Mouse (Mus musculus): ENCODE results near the gene Herc1. TPM values are rescaled to one million over a fixed set of nuclear protein-coding genes. Genes with fewer than 3 reads are reported as not detected.

Herc1 gene
- total RNA-seq, 2 experiments from 2014 or later: 35.1 to 35.4 TPM

DNA sequence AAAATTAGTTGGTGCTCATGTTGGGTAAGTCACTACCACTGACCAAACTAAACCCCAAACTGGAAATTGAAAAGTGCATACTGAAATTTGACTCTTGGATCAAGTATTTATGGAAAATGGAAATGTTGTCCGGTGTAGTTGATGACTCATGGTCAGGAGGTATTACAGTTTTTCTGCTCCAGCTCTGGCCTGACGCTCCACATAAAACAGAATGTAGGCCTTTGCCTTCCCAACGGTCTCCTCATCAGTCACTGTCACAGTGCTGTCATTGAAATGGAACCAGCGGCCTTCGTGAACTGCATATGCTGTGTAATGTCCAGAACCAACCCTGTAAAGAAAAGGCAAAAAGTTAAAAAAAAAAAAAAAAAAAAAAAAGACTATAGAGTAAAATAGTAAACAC is 168.0 kb downstream of the Herc1 start:
- DNase-seq (ENCODE audit: low spot score in 2 of 2): no peak

- DNase-seq (ENCODE audit: low spot score in 2 of 2): no peak
Observed at GRCm38 (mm10) chr9:66518901-66519300, 168.7 kb downstream of the Herc1 start.

- DNase-seq (ENCODE audit: low spot score in 2 of 2): no peak
Observed at GRCm38 (mm10) chr9:66520299-66520698, 170.0 kb downstream of the Herc1 start.

GRCm38 (mm10) chr9:66521595-66521994 is 171.3 kb downstream of the Herc1 start:
- DNase-seq (ENCODE audit: low spot score in 2 of 2): no peak

DNA sequence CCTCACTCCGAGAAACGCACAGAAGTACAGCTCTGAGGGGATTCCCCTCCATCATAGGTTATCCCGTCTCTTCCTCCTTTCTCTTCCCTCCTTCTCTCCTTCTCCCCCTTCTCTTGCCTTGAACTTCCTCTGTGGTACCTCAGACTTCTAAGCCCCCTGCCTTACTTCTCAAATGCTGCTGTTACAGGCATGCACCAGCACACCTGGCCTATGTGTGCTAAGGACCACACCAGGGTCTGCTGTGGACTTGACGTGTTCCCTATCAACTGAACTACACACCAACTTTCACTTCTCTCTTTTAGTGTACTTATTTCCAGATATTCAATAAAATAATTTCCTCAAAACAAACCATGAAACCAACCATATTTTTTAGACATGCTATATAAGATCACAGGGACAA is 192.5 kb downstream of the Herc1 start:
- no peak for DNase-seq (ENCODE audit: low spot score in 2 of 2)

Other genes with a start within 250 kb of the Herc1 start
- gene Snx1, start 223.9 kb upstream of the Herc1 start, total RNA-seq (2021): 100 to 1,000 TPM in 1 of 2 experiments, 10 to 100 TPM in 1; 89.6 to 103 TPM
- gene Ciao2a, start 223.8 kb upstream of the Herc1 start, total RNA-seq (2021): 10 to 100 TPM; 68.8 to 80.3 TPM
- gene Dapk2, start 192.2 kb upstream of the Herc1 start, total RNA-seq (2021): 1 to 10 TPM; 4.4 to 4.9 TPM
- gene Fbxl22, start 164.1 kb downstream of the Herc1 start, total RNA-seq (2021): under 1 TPM; 0.40 to 0.67 TPM
- 10 to 100 TPM; 33.0 to 41.0 TPM for gene Usp3, start 242.7 kb downstream of the Herc1 start, total RNA-seq (2021)

Data from adrenal gland, adult 18-20 months (tissue).